Mouse (Mus musculus): Measurements from ENCODE around the gene Dcp1b. TPM values are rescaled to one million over a fixed set of nuclear protein-coding genes. Genes with fewer than 3 reads are reported as not detected.
A peak's percentile ranks its signal among the peaks of the same experiment; 100 is the strongest.

Gene Dcp1b
- 7.6 and 7.8 TPM in 2 replicates for polyA plus RNA-seq (2015; fragmentation: Nextera tagmentation; extraction: Ambion mirVana)

- Histone ChIP-seq H3K9ac (peak within 1 kb of the TSS; percentile 79), H3K9me3 (replicated peaks) (no peaks in the 10 kb centered on the region), H3K4me2 (peak within 1 kb of the TSS; percentile 75), H3K27ac (peak within 1 kb of the TSS; percentile 92), H3K27me3 (no peaks in the 10 kb centered on the region), H3K4me3 (peak within 1 kb of the TSS; percentile 84), H3K4me1 (replicated peaks) (peaks cover 68% of the 10 kb centered on the region), H3K36me3 (0 out of 2 replicates have a peak, but pooled peaks cover 7% of the 10 kb centered on the region)
- under 1% methylated on average over 65 of the region's 65 CpGs for WGBS
- peak; percentile 89 for ATAC-seq (replicated peaks; ENCODE audit: insufficient number of reproducible peaks, insufficient read depth, low FRiP score, low read depth)
Measured at GRCm38 (mm10) chr6:119175078-119175853, at the start of gene Dcp1b. TSS of gene Dcp1b (plus strand) at chr6:119175253.

GRCm38 (mm10) chr6:119126991-119127390 lies 48.1 kb upstream of the Dcp1b start:
- Histone ChIP-seq H3K4me1 (replicated peaks) (peaks cover 37% of the 10 kb centered on the region), H3K27ac (no peak overlapping the region), H3K36me3 (no peaks in the 10 kb centered on the region), H3K4me3 (no peak overlapping the region), H3K9ac (no peak overlapping the region), H3K9me3 (replicated peaks) (no peaks in the 10 kb centered on the region), H3K27me3 (no peaks in the 10 kb centered on the region), H3K4me2 (no peak overlapping the region)
- WGBS, result 96% methylated on average over 3 of the region's 3 CpGs
- ATAC-seq (replicated peaks; ENCODE audit: insufficient number of reproducible peaks, insufficient read depth, low FRiP score, low read depth), result no peak

GRCm38 (mm10) chr6:119128076-119128475 lies 47.0 kb upstream of the Dcp1b start:
- H3K27ac ChIP-seq, result no peak overlapping the region
- H3K36me3 ChIP-seq, result no peaks in the 10 kb centered on the region
- WGBS, result 75% methylated on average over 1 of the region's 1 CpGs
- H3K4me1 ChIP-seq (replicated peaks), result peaks cover 48% of the 10 kb centered on the region
- H3K4me3 ChIP-seq, result no peak overlapping the region
- no peaks in the 10 kb centered on the region for H3K27me3 ChIP-seq
- H3K4me2 ChIP-seq, result no peak overlapping the region
- no peaks in the 10 kb centered on the region for H3K9me3 ChIP-seq (replicated peaks)
- ATAC-seq (replicated peaks; ENCODE audit: insufficient number of reproducible peaks, insufficient read depth, low FRiP score, low read depth), result no peak
- H3K9ac ChIP-seq, result no peak overlapping the region

- H3K9ac ChIP-seq, result no peak overlapping the region
- WGBS, result 92% methylated on average over 8 of the region's 8 CpGs
- H3K4me3 ChIP-seq, result no peak overlapping the region
- no peaks in the 10 kb centered on the region for H3K27me3 ChIP-seq
- no peak overlapping the region for H3K27ac ChIP-seq
- H3K9me3 ChIP-seq (replicated peaks), result no peaks in the 10 kb centered on the region
- peaks cover 51% of the 10 kb centered on the region for H3K4me1 ChIP-seq (replicated peaks)
- ATAC-seq (replicated peaks; ENCODE audit: insufficient number of reproducible peaks, insufficient read depth, low FRiP score, low read depth), result no peak
- no peak overlapping the region for H3K4me2 ChIP-seq
- H3K36me3 ChIP-seq, result no peaks in the 10 kb centered on the region
Measured at GRCm38 (mm10) chr6:119128521-119128920, 46.5 kb upstream of the Dcp1b start.

DNA sequence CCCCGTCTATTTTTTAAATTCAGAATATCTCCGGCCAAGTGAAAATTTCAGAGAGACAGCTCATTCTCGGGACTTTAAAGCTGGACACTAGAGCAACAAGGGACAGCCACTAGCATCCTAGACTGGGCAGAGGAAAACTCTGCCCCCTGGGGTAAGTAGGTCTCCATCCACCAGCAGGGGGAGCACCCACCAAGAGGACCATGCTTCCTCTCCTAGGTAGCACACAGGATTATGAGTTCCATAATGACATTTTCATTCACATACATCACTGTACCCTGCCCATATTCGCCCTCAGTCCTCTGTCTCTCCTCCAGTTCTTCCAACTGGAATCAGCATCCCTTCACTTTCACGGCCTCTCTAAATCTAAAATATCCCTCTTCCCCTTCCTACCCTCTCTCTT lies 45.4 kb upstream of the Dcp1b start:
- 68% methylated on average over 5 of the region's 5 CpGs for WGBS
- H3K27ac ChIP-seq, result 0 out of 2 replicates have a peak overlapping the region, but pooled peaks have one; percentile 24
- H3K9me3 ChIP-seq (replicated peaks), result no peaks in the 10 kb centered on the region

GRCm38 (mm10) chr6:119132111-119132735 lies 42.8 kb upstream of the Dcp1b start:
- H3K4me1 ChIP-seq (replicated peaks), result peaks cover 55% of the 10 kb centered on the region
- no peaks in the 10 kb centered on the region for H3K9me3 ChIP-seq (replicated peaks)
- H3K9ac ChIP-seq, result no peak overlapping the region
- H3K4me2 ChIP-seq, result no peak overlapping the region
- no peaks in the 10 kb centered on the region for H3K27me3 ChIP-seq
- ATAC-seq (replicated peaks; ENCODE audit: insufficient number of reproducible peaks, insufficient read depth, low FRiP score, low read depth), result no peak
- no peaks in the 10 kb centered on the region for H3K36me3 ChIP-seq
- no peak overlapping the region for H3K4me3 ChIP-seq
- WGBS, result 56% methylated on average over 8 of the region's 8 CpGs
- peak overlapping the region; percentile 50 for H3K27ac ChIP-seq

More for the DNA sequence above, 45.4 kb upstream of the Dcp1b start:
- Histone ChIP-seq H3K4me2 (no peak overlapping the region), H3K27me3 (no peaks in the 10 kb centered on the region), H3K36me3 (no peaks in the 10 kb centered on the region), H3K4me1 (replicated peaks) (peaks cover 55% of the 10 kb centered on the region), H3K4me3 (no peak overlapping the region), H3K9ac (no peak overlapping the region)
- no peak for ATAC-seq (replicated peaks; ENCODE audit: insufficient number of reproducible peaks, insufficient read depth, low FRiP score, low read depth)

DNA sequence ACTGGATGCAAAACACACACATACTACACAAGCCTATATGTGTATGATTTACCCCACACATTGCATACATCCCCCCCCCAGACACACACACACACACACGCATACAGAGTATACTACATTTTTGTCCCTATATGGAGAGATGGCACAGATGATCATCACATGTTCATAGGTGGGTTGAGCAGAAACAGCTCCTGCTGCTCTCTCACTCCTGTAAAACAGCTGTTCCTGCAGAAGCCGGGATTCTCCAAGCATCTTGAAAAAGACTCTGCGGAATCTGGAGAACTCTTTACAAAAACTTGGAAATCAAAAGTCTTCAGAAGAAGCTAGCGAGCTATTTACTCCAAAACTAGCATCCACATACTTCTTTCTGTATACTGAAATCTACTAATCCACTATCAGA lies 42.2 kb upstream of the Dcp1b start:
- H3K27me3 ChIP-seq, result no peaks in the 10 kb centered on the region
- H3K36me3 ChIP-seq, result no peaks in the 10 kb centered on the region
- H3K9me3 ChIP-seq (replicated peaks), result no peaks in the 10 kb centered on the region
- no peak overlapping the region for H3K4me3 ChIP-seq
- no peak overlapping the region for H3K9ac ChIP-seq
- H3K4me1 ChIP-seq (replicated peaks), result peaks cover 59% of the 10 kb centered on the region
- no peak for ATAC-seq (replicated peaks; ENCODE audit: insufficient number of reproducible peaks, insufficient read depth, low FRiP score, low read depth)
- 84% methylated on average over 4 of the region's 4 CpGs for WGBS
- H3K27ac ChIP-seq, result peak overlapping the region; percentile 50
- no peak overlapping the region for H3K4me2 ChIP-seq

- Histone ChIP-seq H3K4me3 (no peak overlapping the region), H3K9me3 (replicated peaks) (no peaks in the 10 kb centered on the region), H3K27me3 (no peaks in the 10 kb centered on the region), H3K4me2 (no peak overlapping the region), H3K9ac (no peak overlapping the region), H3K27ac (peak overlapping the region; percentile 2; the same call in 1 of the 2 replicates), H3K36me3 (no peaks in the 10 kb centered on the region), H3K4me1 (replicated peaks) (peaks cover 46% of the 10 kb centered on the region)
- ATAC-seq (replicated peaks; ENCODE audit: insufficient number of reproducible peaks, insufficient read depth, low FRiP score, low read depth), result no peak
- WGBS, result 69% methylated on average over 10 of the region's 10 CpGs
Measured at GRCm38 (mm10) chr6:119137768-119138167, 37.3 kb upstream of the Dcp1b start.

DNA sequence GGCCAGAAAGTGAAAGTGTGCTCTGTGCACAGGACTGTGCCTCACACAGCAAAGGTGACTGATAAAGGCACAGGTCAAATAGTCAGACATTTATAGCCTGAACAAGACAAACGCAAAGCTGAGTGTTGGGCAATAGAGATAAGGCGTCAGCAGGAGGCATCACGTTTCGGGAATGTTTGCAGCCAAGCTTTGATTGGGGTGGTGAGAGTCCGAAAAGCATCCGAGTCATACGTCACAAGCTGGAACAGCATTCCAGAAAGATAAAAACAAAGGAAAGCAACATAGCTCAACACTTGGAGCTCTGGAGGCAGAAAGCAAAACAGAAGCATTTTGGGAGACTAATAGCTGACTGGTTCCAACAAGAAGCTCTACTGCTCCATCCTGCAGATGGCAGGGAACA lies 35.5 kb upstream of the Dcp1b start:
- H3K4me3 ChIP-seq, result 0 out of 2 replicates have a peak overlapping the region, but pooled peaks have one; percentile 3
- H3K27me3 ChIP-seq, result no peaks in the 10 kb centered on the region
- H3K4me1 ChIP-seq (replicated peaks), result peaks cover 43% of the 10 kb centered on the region
- H3K9ac ChIP-seq, result no peak overlapping the region
- peak overlapping the region; percentile 53 for H3K4me2 ChIP-seq
- H3K27ac ChIP-seq, result peak overlapping the region; percentile 87
- H3K9me3 ChIP-seq (replicated peaks), result no peaks in the 10 kb centered on the region
- peak; percentile 93 for ATAC-seq (replicated peaks; ENCODE audit: insufficient number of reproducible peaks, insufficient read depth, low FRiP score, low read depth)
- H3K36me3 ChIP-seq, result no peaks in the 10 kb centered on the region
- WGBS, result 9% methylated on average over 7 of the region's 7 CpGs

DNA sequence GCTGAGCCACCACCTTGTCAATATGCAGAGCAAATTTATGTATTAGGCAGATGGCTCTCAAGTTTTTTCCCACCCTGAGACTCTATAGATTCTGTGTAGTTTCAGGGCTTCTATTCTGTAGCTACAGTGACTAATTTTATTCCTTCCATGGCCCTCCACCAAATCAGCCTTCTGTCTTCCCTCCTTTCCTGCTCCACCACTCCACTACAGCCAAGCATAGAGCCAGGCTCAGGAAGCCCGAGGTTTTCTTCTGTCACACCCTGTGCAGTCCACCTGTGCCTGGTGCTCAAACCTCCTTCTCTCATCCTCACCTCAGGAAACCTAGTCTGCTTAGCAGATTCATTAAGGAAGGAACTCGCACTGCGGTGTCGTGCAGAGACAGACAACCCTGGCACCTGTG lies 29.9 kb upstream of the Dcp1b start:
- Histone ChIP-seq H3K4me3 (no peak overlapping the region), H3K4me1 (replicated peaks) (peaks cover 30% of the 10 kb centered on the region), H3K27ac (no peak overlapping the region; the same call in 1 of the 2 replicates), H3K4me2 (no peak overlapping the region), H3K36me3 (peaks cover 7% of the 10 kb centered on the region; the same call in 1 of the 2 replicates), H3K9ac (no peak overlapping the region), H3K9me3 (replicated peaks) (no peaks in the 10 kb centered on the region), H3K27me3 (no peaks in the 10 kb centered on the region)
- no peak for ATAC-seq (replicated peaks; ENCODE audit: insufficient number of reproducible peaks, insufficient read depth, low FRiP score, low read depth)
- 33% methylated on average over 4 of the region's 4 CpGs for WGBS

DNA sequence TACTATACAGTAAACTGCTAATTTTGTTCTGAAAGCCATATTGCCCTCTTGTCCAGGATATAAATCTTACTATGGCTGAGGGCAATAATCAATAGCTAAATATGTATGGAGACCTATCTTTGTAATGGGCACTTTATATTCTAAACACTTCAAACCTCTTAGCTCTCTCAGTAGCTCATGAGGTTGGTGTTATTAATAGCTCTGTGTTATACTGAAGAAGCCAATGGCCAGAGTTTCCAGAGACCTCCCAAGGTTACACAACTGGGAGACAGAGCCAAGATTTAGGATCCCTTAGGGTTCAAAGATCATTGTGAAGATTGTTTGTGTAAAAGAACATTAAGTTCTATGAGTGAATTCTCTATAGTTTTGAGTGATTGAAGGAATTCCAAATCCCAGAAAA lies 9.4 kb upstream of the Dcp1b start:
- ATAC-seq (replicated peaks; ENCODE audit: insufficient number of reproducible peaks, insufficient read depth, low FRiP score, low read depth), result no peak
- Histone ChIP-seq H3K4me1 (replicated peaks) (peaks cover 20% of the 10 kb centered on the region), H3K9me3 (replicated peaks) (no peaks in the 10 kb centered on the region), H3K4me2 (no peak overlapping the region), H3K4me3 (no peak overlapping the region), H3K9ac (no peak overlapping the region), H3K27me3 (no peaks in the 10 kb centered on the region), H3K27ac (peak overlapping the region; percentile 46), H3K36me3 (peaks cover 14% of the 10 kb centered on the region; the same call in 1 of the 2 replicates)

Measured in heart, embryonic 15.5 days (tissue).